Mouse (Mus musculus) ES-Bruce4 (cell line): ENCODE results near the gene Dhdh. TPM values are rescaled to one million over a fixed set of nuclear protein-coding genes. Genes with fewer than 3 reads are reported as not detected.

Source experiments
- H3K27ac ChIP-seq: 2 replicates; pipeline ENCODE4 v1.5.1; 2012; ENCODE audit warnings: low read length, inconsistent platforms; ENCODE audit not compliant: insufficient read depth
- H3K27me3 ChIP-seq: 2 replicates; pipeline ENCODE4 v1.6.1; 2012; ENCODE audit warnings: mild to moderate bottlenecking, low read length, inconsistent platforms; ENCODE audit not compliant: control insufficient read depth, poor library complexity, insufficient read depth, severe bottlenecking
- H3K36me3 ChIP-seq: 2 replicates; pipeline ENCODE4 v1.6.1; 2012; ENCODE audit warnings: inconsistent platforms, mild to moderate bottlenecking, low read length, moderate library complexity; ENCODE audit not compliant: control insufficient read depth, poor library complexity, insufficient read depth, severe bottlenecking
- H3K4me1 ChIP-seq: one replicate; pipeline ENCODE4 v1.8.1; 2011; ENCODE audit warnings: low read length; ENCODE audit not compliant: control insufficient read depth, insufficient read depth
- H3K4me3 ChIP-seq: 2 replicates; pipeline ENCODE4 v1.5.1; 2011; ENCODE audit warnings: low read depth, mild to moderate bottlenecking, low read length
- H3K9ac ChIP-seq: 2 replicates; pipeline ENCODE4 v1.6.1; 2012; ENCODE audit warnings: low read depth, mild to moderate bottlenecking, inconsistent platforms; ENCODE audit not compliant: poor library complexity, severe bottlenecking
- H3K9me3 ChIP-seq: replicated peaks from 2 replicates; pipeline ENCODE4 v1.6.1; 2012; ENCODE audit warnings: mild to moderate bottlenecking, low read length, inconsistent platforms; ENCODE audit not compliant: control insufficient read depth, poor library complexity, insufficient read depth, severe bottlenecking
- CTCF ChIP-seq: IDR thresholded peaks from one replicate; pipeline ENCODE4 v1.8.1; 2011; ENCODE audit warnings: low read depth, low read length
- EP300 ChIP-seq: IDR thresholded peaks from 2 replicates; pipeline ENCODE4 v1.6.1; 2011; ENCODE audit warnings: low read depth, low read length; ENCODE audit not compliant: insufficient read depth
- POLR2A ChIP-seq: IDR thresholded peaks from one replicate; pipeline ENCODE4 v1.8.1; 2011; ENCODE audit warnings: low read length; ENCODE audit not compliant: insufficient read depth
- polyA plus RNA-seq: library from polyadenylated mRNA; stranded (reverse); fragments of >200 nt; gene quantifications from 2 replicates; pipeline ENCODE4 v1.2.4, GENCODE M21; 2011; ENCODE audit warnings: low read depth; ENCODE audit not compliant: missing spikeins, insufficient read depth, insufficient read length

The Dhdh gene
- polyA plus RNA-seq, 1 experiment = 15.3 TPM

- Histone ChIP-seq H3K4me1 (no peaks in the 10 kb centered on the region), H3K27ac (no peak overlapping the region), H3K36me3 (no peaks in the 10 kb centered on the region), H3K27me3 (no peaks in the 10 kb centered on the region), H3K9ac (no peak overlapping the region), H3K4me3 (no peak overlapping the region), H3K9me3 (no peaks in the 10 kb centered on the region)
- TF ChIP-seq EP300 (no peak), CTCF (no peak), POLR2A (no peak)
Measured at GRCm38 (mm10) chr7:45470869-45471268, 17.7 kb downstream of the Dhdh start.

GRCm38 (mm10) chr7:45467090-45467670 is 21.4 kb downstream of the Dhdh start:
- no peak for TF ChIP-seq EP300
- no peak for TF ChIP-seq CTCF
- Histone ChIP-seq H3K36me3 (peaks cover 28% of the 10 kb centered on the region), H3K9me3 (no peaks in the 10 kb centered on the region), H3K4me3 (peak overlapping the region; percentile 74), H3K4me1 (no peaks in the 10 kb centered on the region), H3K27ac (peak overlapping the region; percentile 67), H3K9ac (peak overlapping the region; percentile 90), H3K27me3 (no peaks in the 10 kb centered on the region)

DNA sequence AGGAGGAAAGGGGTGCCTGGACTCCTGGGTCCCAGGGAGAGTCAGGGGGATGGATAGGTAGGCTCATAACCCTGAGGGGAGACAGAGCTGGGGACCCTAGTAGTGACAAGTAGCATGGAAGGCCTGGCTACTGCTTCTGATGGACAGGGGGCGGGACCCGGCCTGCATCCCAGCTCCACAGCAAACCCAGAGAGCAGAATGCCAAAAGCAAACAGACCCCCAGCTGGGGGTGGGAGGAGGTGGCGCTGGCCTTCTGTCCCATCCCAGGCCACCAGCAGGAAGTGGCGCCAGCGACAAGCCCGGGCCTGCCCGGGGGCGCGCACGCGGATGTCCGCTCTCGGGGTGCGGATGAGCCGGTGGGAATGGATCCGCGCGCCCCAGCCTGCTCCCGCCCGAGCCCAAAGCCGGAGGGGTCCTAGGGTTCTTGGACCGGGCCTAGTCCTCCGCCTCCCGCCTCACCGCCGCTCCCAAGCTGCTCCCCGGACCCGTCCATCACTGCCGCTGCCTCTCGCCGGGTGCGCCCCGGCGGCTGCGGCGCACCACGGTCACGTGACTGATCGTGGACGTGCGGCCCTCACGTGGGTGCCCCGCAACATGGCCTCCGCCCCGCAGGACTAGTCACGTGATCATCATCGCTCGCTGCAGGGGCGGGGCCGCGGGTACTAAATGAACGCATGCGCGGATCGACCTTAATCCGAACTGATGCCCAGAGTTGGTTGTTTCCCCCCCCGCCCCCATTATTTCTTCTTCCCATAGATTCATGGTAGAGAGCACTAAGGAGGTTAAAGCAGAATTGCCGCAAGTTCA is 22.1 kb downstream of the Dhdh start, which contains the start of gene Bax:
Gene Bax, minus strand, starts transcription at position 616 of the 807 bp plus-strand sequence.
- H3K4me1 ChIP-seq = no peaks in the 10 kb centered on the region
- H3K9me3 ChIP-seq = no peaks in the 10 kb centered on the region
- peak within 1 kb of the TSS; percentile 90 for H3K9ac ChIP-seq
- H3K4me3 ChIP-seq = peak within 1 kb of the TSS; percentile 74
- H3K36me3 ChIP-seq = peaks cover 30% of the 10 kb centered on the region
- peak within 1 kb of the TSS; percentile 78 for H3K27ac ChIP-seq
- TF ChIP-seq CTCF (no peak), EP300 (peak; percentile 71; the same call in 1 of the 2 replicates), POLR2A (peak; percentile 8)
- no peaks in the 10 kb centered on the region for H3K27me3 ChIP-seq

DNA sequence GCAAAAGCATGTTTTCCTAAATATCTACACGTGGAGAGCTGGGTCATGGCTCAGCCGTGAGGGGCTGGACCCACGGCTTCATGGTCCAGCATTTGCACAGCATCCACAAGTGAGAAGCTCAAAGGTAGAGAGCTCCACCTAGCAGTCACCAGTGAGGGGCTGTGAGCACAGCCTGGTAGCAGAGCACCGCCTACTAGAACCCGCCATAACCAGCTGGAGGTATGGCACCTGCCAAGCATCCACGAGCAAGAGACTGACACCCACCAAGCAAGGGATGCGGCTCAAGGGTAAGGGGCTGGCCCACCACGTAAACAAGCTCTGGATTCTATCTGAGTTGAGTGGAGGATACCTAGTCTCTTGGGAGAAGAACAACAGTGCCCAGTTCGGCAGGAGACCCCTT is 23.1 kb downstream of the Dhdh start:
- H3K27me3 ChIP-seq = no peaks in the 10 kb centered on the region
- TF ChIP-seq EP300 (no peak), CTCF (peak; percentile 29), POLR2A (no peak)
- H3K4me3 ChIP-seq = peak overlapping the region; percentile 74
- no peaks in the 10 kb centered on the region for H3K9me3 ChIP-seq
- peak overlapping the region; percentile 90 for H3K9ac ChIP-seq
- no peaks in the 10 kb centered on the region for H3K4me1 ChIP-seq
- peaks cover 30% of the 10 kb centered on the region for H3K36me3 ChIP-seq
- peak overlapping the region; percentile 78 for H3K27ac ChIP-seq

DNA sequence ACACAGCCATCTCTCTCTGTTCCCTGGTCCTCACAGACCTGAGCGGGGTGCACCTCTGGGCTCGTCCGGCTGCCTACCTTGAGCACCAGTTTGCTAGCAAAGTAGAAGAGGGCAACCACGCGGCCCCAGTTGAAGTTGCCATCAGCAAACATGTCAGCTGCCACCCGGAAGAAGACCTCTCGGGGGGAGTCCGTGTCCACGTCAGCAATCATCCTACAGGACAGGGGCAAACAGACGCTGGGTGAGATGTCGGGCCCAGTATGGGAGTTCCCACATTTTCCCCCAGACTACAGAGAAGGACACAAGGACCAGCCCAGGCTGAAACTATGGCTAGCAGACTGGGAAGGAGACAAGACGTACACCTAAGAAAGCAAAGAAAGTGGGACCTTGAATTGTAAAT is 23.5 kb downstream of the Dhdh start:
- Histone ChIP-seq H3K4me1 (no peaks in the 10 kb centered on the region), H3K27me3 (no peaks in the 10 kb centered on the region), H3K4me3 (peak overlapping the region; percentile 74), H3K36me3 (peaks cover 33% of the 10 kb centered on the region), H3K9ac (peak overlapping the region; percentile 90), H3K9me3 (no peaks in the 10 kb centered on the region), H3K27ac (peak overlapping the region; percentile 78)
- TF ChIP-seq CTCF (no peak), EP300 (no peak), POLR2A (no peak)
